Mouse (Mus musculus) MEL (cell line): ENCODE measurements around the gene Hyou1. TPM values are rescaled to one million over a fixed set of nuclear protein-coding genes. Genes with fewer than 3 reads are reported as not detected.
A peak's percentile ranks its signal among the peaks of the same experiment; 100 is the strongest.
"Not testable (repeated sequence)": the region's sequence is repeated elsewhere in the genome, so short reads cannot be mapped to it uniquely, and the experiment has no call there.

Experiments used
- DNase-seq: peaks from one replicate; pipeline ENCODE4 v3.0.0; 2011; ENCODE audit warnings: low read depth, low spot score
- H3K27ac ChIP-seq: 2 replicates; pipeline ENCODE4 v1.5.1; 2012; ENCODE audit warnings: low read depth, mild to moderate bottlenecking, control low read depth, low read length, moderate library complexity; ENCODE audit not compliant: control insufficient read depth
- H3K27me3 ChIP-seq, 2 experiments: fragments of 150-350 bp in 1 of 2; sonication (generic) in 1 of 2; 2 replicates each; pipeline ENCODE4 v1.6.1; 2012; ENCODE audit warnings: low read length in 2 of 2, mild to moderate bottlenecking in 2 of 2, improper control_type of control experiment in 1 of 2, moderate library complexity in 1 of 2; ENCODE audit not compliant: insufficient read depth in 2 of 2, control insufficient read depth in 1 of 2
- H3K36me3 ChIP-seq, 2 experiments: 2 replicates each; pipeline ENCODE4 v1.6.1; 2012 to 2014; ENCODE audit warnings: low read length in 2 of 2, improper control_type of control experiment in 1 of 2, inconsistent platforms in 1 of 2, mild to moderate bottlenecking in 1 of 2; ENCODE audit not compliant: insufficient read depth in 2 of 2, control insufficient read depth in 1 of 2
- H3K4me1 ChIP-seq, 2 experiments: fragments of 150-350 bp in 1 of 2; sonication (generic) in 1 of 2; 2 replicates each; pipeline ENCODE4 v1.6.1; 2012; ENCODE audit warnings: low read length in 2 of 2, improper control_type of control experiment in 1 of 2, mild to moderate bottlenecking in 1 of 2; ENCODE audit not compliant: insufficient read depth in 2 of 2, control insufficient read depth in 1 of 2
- H3K4me3 ChIP-seq, 2 experiments: fragments of 150-350 bp in 1 of 2; sonication (generic) in 1 of 2; 2 replicates each; pipeline ENCODE4 v1.5.1; 2012; ENCODE audit warnings: low read depth in 2 of 2, low read length in 2 of 2, mild to moderate bottlenecking in 2 of 2, moderate library complexity in 2 of 2, control low read depth in 1 of 2, improper control_type of control experiment in 1 of 2; ENCODE audit not compliant: control insufficient read depth in 1 of 2, insufficient read depth in 1 of 2
- H3K79me2 ChIP-seq: 2 replicates; pipeline ENCODE4 v1.6.1; 2012; ENCODE audit warnings: mild to moderate bottlenecking, low read length, moderate library complexity; ENCODE audit not compliant: control insufficient read depth, poor library complexity, insufficient read depth
- H3K9ac ChIP-seq: 2 replicates; pipeline ENCODE4 v1.6.1; 2012; ENCODE audit warnings: low read depth, mild to moderate bottlenecking, control low read depth, low read length, moderate library complexity; ENCODE audit not compliant: control insufficient read depth, poor library complexity, severe bottlenecking
- H3K9me3 ChIP-seq: fragments of 150-350 bp; sonication (generic); replicated peaks from 2 replicates; pipeline ENCODE4 v1.6.1; 2012; ENCODE audit warnings: mild to moderate bottlenecking, low read length, improper control_type of control experiment, moderate library complexity; ENCODE audit not compliant: insufficient read depth
- CHD1 ChIP-seq: IDR thresholded peaks from 2 replicates; pipeline ENCODE4 v1.6.1; 2012; ENCODE audit warnings: low read depth, mild to moderate bottlenecking, inconsistent platforms, low read length, improper control_type of control experiment
- E2F4 ChIP-seq: IDR thresholded peaks from 2 replicates; pipeline ENCODE4 v1.6.1; 2011; ENCODE audit warnings: low read depth, low read length, improper control_type of control experiment, borderline replicate concordance
- MAX ChIP-seq: IDR thresholded peaks from 2 replicates; pipeline ENCODE4 v1.6.1; 2011; ENCODE audit warnings: low read length, improper control_type of control experiment
- MAZ ChIP-seq: IDR thresholded peaks from 2 replicates; pipeline ENCODE4 v1.6.1; 2012; ENCODE audit warnings: low read depth, mild to moderate bottlenecking, inconsistent platforms, low read length, improper control_type of control experiment
- MEF2A ChIP-seq: IDR thresholded peaks from 2 replicates; pipeline ENCODE4 v1.6.1; 2014; ENCODE audit warnings: low read depth, mild to moderate bottlenecking, inconsistent platforms, low read length, improper control_type of control experiment; ENCODE audit not compliant: poor library complexity, insufficient replicate concordance, severe bottlenecking; ENCODE audit errors: extremely low read depth
- POLR2A ChIP-seq, 2 experiments: IDR thresholded peaks; 2 replicates each; pipeline ENCODE4 v1.6.1; 2011 to 2012; ENCODE audit warnings: low read length in 2 of 2, mild to moderate bottlenecking in 2 of 2, control low read depth in 1 of 2, improper control_type of control experiment in 1 of 2, low read depth in 1 of 2, moderate library complexity in 1 of 2; ENCODE audit not compliant: control insufficient read depth in 1 of 2, insufficient read depth in 1 of 2, poor library complexity in 1 of 2
- POLR2AphosphoS2 ChIP-seq: IDR thresholded peaks from 2 replicates; pipeline ENCODE4 v1.6.1; 2011; ENCODE audit warnings: low read length, improper control_type of control experiment
- TBP ChIP-seq: IDR thresholded peaks from 2 replicates; pipeline ENCODE4 v1.8.0; 2011; ENCODE audit warnings: low read depth, low read length, improper control_type of control experiment
- polyA plus RNA-seq, 2 experiments: library from polyadenylated mRNA; stranded (reverse) in 1 of 2; unstranded in 1 of 2; fragments of >175 nt in 1 of 2; fragments of >200 nt in 1 of 2; gene quantifications; 2 replicates each; pipeline versions ENCODE4 v1.2.1 to v1.2.4; 2012; ENCODE audit warnings: low replicate concordance in 2 of 2, low read depth in 1 of 2; ENCODE audit not compliant: insufficient read length in 2 of 2, insufficient read depth in 1 of 2, missing spikeins in 1 of 2
- total RNA-seq: library from RNA; depleted of rRNA; stranded (reverse); fragments of 300-350 nt; gene quantifications from 2 replicates; pipeline ENCODE4 v1.2.3, GENCODE M21; 2012

Gene Hyou1
- total and polyA plus RNA-seq, 3 experiments, result 160 to 186 TPM; not detected in 1

DNA sequence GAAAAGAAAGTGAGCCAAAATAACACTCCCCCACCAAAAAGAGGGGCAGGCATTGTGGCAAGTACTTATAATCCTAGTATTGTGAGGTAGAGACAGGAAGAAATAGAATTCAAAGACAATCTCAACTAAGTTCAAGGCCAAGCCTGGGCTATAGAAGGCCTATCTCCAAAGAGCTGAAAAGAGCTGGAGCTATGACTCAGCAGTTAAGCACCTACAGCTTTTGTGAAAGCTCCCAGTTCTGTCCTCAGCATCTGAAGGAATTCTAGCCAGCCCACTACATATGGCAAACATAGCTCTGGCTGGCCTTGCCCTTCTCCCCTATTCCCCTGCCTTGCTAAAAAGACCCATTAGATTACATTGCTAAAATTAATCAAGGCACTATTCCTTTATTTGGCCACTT is 5.9 kb upstream of the Hyou1 start:
- TF ChIP-seq POLR2A (IDR thresholded peaks at IDR 0.05; ENCODE audit: control insufficient read depth in 1 of 2, insufficient read depth in 1 of 2, low read depth in 1 of 2, low read length in 2 of 2, poor library complexity in 1 of 2), result no peak
- TF ChIP-seq POLR2AphosphoS2, result no peak
- no peak for TF ChIP-seq MAX
- peaks cover 0 to 4% of the 10 kb centered on the region in 2 experiments; a peak in 2 of 4 replicates for H3K36me3 ChIP-seq
- no peak for DNase-seq
- H3K9ac ChIP-seq, result no peak overlapping the region
- H3K79me2 ChIP-seq, result peaks cover 1% of the 10 kb centered on the region; the same call in 1 of the 2 replicates
- H3K4me1 ChIP-seq, result peaks cover 0 to 4% of the 10 kb centered on the region in 2 experiments; a peak in 1 of 4 replicates
- no peak overlapping the region for H3K27ac ChIP-seq
- H3K9me3 ChIP-seq, result no peaks in the 10 kb centered on the region
- no peak overlapping the region for H3K4me3 ChIP-seq
- no peaks in the 10 kb centered on the region for H3K27me3 ChIP-seq

DNA sequence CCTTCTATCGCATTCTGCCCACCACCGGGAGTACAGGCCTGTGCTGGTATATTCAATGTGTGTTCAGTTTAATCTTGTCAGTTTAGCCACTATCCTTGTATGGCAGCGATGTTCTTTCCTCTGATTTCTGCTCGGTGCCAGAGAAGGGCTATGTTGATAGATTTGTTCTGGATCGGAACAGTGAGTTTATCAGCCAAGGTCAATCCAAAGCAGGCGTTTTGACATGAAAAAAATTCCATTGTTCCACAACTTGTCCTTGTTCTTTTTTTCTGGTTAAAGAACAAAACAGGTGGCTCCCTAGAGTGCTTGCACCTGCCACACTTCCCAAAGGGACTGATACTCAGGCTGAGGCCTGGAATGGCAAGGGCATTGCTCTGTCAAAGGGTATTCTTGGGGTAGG is 3.1 kb upstream of the Hyou1 start:
- Histone ChIP-seq H3K27me3 (no peaks in the 10 kb centered on the region), H3K4me1 (peaks cover 0 to 9% of the 10 kb centered on the region in 2 experiments; a peak in 3 of 4 replicates), H3K9me3 (no peaks in the 10 kb centered on the region), H3K4me3 (no peak overlapping the region), H3K9ac (no peak overlapping the region), H3K27ac (no peak overlapping the region), H3K79me2 (peaks cover 20% of the 10 kb centered on the region), H3K36me3 (peaks cover 3 to 10% of the 10 kb centered on the region in 2 experiments; a peak in 3 of 4 replicates)
- DNase-seq, result no peak
- TF ChIP-seq POLR2A (IDR thresholded peaks at IDR 0.05; ENCODE audit: control insufficient read depth in 1 of 2, insufficient read depth in 1 of 2, low read depth in 1 of 2, low read length in 2 of 2, poor library complexity in 1 of 2), result no peak
- no peak for TF ChIP-seq E2F4
- no peak for TF ChIP-seq TBP
- no peak for TF ChIP-seq MEF2A
- TF ChIP-seq MAZ, result no peak
- TF ChIP-seq CHD1, result no peak
- TF ChIP-seq, all 39 proteins: peak for 0

DNA sequence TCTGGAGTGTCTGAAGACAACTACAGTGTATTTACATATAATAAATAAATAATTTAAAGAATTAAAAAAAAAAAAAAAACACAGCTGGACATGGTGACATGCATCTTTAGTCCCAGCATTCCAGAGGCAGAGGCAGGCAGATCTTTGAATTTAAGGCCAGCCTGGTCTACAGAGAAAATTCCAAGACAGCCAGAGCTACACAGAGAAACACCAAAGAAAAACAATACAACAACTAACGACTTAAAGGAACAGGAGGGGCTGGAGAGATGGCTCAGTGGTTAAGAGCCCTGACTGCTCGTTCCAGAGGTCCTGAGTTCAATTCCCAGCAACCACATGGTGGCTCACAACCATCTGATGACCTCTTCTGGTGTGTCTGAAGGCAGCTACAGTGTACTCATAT is 2.0 kb upstream of the Hyou1 start:
- H3K4me1 ChIP-seq, H3K27me3 ChIP-seq, H3K9ac ChIP-seq, H3K4me3 ChIP-seq, H3K9me3 ChIP-seq, H3K36me3 ChIP-seq, H3K27ac ChIP-seq, DNase-seq: not testable (repeated sequence)
- H3K79me2 ChIP-seq, result peaks cover 26% of the 10 kb centered on the region
- TF ChIP-seq TBP, result peak; percentile 77
